Mouse (Mus musculus): ENCODE measurements around the gene Ncdn.

DNA sequence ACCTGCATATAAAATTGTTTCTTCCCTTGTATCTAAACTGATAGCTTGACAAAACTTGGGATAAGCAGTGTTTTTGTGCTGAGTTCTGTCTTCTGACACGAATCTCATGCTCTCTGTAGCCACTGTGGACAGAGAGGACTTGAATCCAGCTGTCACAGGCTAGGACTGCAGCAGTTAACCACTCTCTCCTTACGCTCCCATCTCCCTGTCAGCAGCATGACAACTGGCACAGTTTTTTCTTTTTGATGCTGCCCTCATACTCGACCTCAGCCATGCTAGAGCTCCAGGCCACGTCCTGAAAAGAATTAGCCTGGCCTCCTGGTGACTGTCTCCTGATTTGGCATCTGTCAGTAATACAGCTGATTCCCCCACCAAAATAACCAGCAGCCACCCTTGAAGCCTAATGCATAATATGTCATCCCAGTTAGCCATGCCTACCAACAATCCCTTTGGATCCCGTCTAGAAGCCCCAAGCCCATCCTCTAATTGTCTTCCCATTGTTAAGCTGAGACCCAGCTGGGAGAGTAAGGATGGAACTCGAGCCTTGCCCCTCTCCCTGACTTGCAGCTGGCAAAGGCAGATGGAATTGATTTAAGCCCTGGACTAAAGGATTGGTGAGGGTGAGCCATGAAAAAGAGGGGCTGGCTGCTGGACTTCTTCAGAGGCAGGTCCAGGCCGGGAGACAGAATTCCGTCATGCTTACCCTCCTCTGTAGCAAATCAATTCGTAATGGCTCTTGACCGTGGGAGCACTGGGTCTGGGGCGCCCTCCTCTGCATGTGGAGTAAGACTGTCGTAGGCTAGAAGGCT lies 46.4 kb downstream of the Ncdn start:
- TF ChIP-seq GATA1 (IDR thresholded peaks at IDR 0.05; ENCODE audit: borderline replicate concordance, low read length) (no peak), FLI1 (IDR thresholded peaks at IDR 0.05; ENCODE audit: low read length) (no peak)
